Mouse (Mus musculus) C2C12 (cell line): ENCODE results near the gene Klrb1c. TPM values are rescaled to one million over a fixed set of nuclear protein-coding genes. Genes with fewer than 3 reads are reported as not detected.
"Not testable (repeated sequence)": the region's sequence is repeated elsewhere in the genome, so short reads cannot be mapped to it uniquely, and the experiment has no call there.

Source experiments
- H3K27me3 ChIP-seq: one replicate; pipeline ENCODE4 v1.6.1; 2011; ENCODE audit not compliant: control insufficient read depth, insufficient read depth, insufficient read length
- H3K36me3 ChIP-seq: one replicate; pipeline ENCODE4 v1.6.1; 2011; ENCODE audit not compliant: control insufficient read depth, insufficient read depth
- H3K4me3 ChIP-seq: one replicate; pipeline ENCODE4 v1.5.1; 2011; ENCODE audit warnings: mild to moderate bottlenecking, control low read depth; ENCODE audit not compliant: poor library complexity, insufficient read depth, severe bottlenecking
- H3K79me2 ChIP-seq: one replicate; pipeline ENCODE4 v1.6.1; 2011; ENCODE audit not compliant: control insufficient read depth, insufficient read depth
- H3K79me3 ChIP-seq: one replicate; pipeline ENCODE4 v1.6.1; 2011; ENCODE audit warnings: low read depth, control low read depth
- H3ac ChIP-seq: one replicate; pipeline ENCODE3; 2011; ENCODE audit warnings: low read depth; ENCODE audit not compliant: control insufficient read depth, insufficient read length
- CEBPB ChIP-seq: IDR thresholded peaks from one replicate; pipeline ENCODE4 v1.6.1; 2011; ENCODE audit warnings: low read depth, mild to moderate bottlenecking, control low read depth, moderate library complexity
- CTCF ChIP-seq: IDR thresholded peaks from one replicate; pipeline ENCODE4 v1.5.1; 2011; ENCODE audit not compliant: control insufficient read depth, insufficient read depth, insufficient read length
- FOSL1 ChIP-seq: IDR thresholded peaks from one replicate; pipeline ENCODE4 v1.8.0; 2011; ENCODE audit warnings: mild to moderate bottlenecking, low read length; ENCODE audit not compliant: poor library complexity, insufficient read depth, severe bottlenecking
- MAX ChIP-seq: IDR thresholded peaks from one replicate; pipeline ENCODE4 v1.6.1; 2011; ENCODE audit warnings: mild to moderate bottlenecking, control low read depth
- MYOD1 ChIP-seq: IDR thresholded peaks from one replicate; pipeline ENCODE4 v1.6.1; 2011; ENCODE audit warnings: low read depth; ENCODE audit not compliant: control insufficient read depth, insufficient read length
- MYOG ChIP-seq: IDR thresholded peaks from one replicate; pipeline ENCODE4 v1.6.1; 2011; ENCODE audit not compliant: control insufficient read depth, insufficient read length; ENCODE audit errors: extremely low read depth
- USF1 ChIP-seq: IDR thresholded peaks from one replicate; pipeline ENCODE4 v1.6.1; 2011; ENCODE audit warnings: low read depth, mild to moderate bottlenecking, control low read depth, moderate library complexity
- polyA plus RNA-seq: library from polyadenylated mRNA; unstranded; fragments of >200 nt; fragmentation: generic; extraction: Trizol; gene quantifications from one replicate; pipeline ENCODE4 v1.2.1, GENCODE M21; 2012; ENCODE audit warnings: missing spikeins

Gene Klrb1c
- polyA plus RNA-seq, 1 experiment, result not detected

DNA sequence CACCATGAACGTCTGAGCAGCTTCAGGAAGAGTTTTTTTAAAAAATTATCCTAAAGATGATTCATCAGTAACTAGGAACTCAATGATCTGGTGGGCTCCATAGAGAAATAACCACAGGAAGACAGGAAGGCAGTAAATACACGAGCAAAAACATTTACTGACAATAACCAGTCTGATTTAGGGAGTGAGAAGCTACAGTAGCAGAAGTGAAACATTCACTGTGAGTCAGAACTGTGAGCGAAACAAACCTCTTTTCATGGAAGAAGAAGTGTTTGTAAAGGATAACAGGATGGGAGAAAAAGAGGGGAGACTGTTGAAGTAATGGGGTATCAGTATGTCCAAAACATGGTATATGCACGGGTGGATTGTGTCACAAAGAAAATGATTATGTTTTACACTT is 40.8 kb upstream of the Klrb1c start:
- TF ChIP-seq MYOG (no peak), FOSL1 (no peak)
- Histone ChIP-seq H3K4me3 (no peak overlapping the region), H3K27me3 (no peaks in the 10 kb centered on the region), H3ac (no peak overlapping the region), H3K36me3 (no peaks in the 10 kb centered on the region), H3K79me2 (no peaks in the 10 kb centered on the region), H3K79me3 (no peaks in the 10 kb centered on the region)

DNA sequence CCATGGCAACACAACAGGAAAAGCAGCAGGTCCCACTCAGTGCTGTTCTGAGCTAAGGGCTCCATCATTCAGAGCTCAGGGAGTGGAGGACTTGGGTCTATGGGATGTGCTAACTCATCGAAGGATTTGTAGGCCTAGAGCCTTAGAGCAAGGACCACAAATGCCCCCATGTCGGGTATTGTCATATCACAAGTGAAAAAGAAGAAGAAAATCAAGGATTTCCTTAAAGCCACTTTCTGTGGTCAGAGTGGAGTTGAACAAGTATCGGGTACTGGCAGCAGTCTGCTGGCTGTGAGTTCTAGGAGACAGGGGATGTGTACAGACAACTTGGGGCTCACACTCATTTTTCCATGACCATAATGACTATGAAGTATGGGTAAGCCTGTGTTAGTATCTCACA is 37.8 kb upstream of the Klrb1c start:
- Histone ChIP-seq H3K79me2 (no peaks in the 10 kb centered on the region), H3ac (no peak overlapping the region), H3K4me3 (no peak overlapping the region), H3K79me3 (no peaks in the 10 kb centered on the region), H3K36me3 (no peaks in the 10 kb centered on the region), H3K27me3 (no peaks in the 10 kb centered on the region)
- no peak for TF ChIP-seq MYOG
- no peak for TF ChIP-seq MYOD1
- TF ChIP-seq FOSL1, result no peak
- no peak for TF ChIP-seq USF1
- TF ChIP-seq MAX, result no peak
- no peak for TF ChIP-seq CEBPB
- no peak for TF ChIP-seq CTCF

DNA sequence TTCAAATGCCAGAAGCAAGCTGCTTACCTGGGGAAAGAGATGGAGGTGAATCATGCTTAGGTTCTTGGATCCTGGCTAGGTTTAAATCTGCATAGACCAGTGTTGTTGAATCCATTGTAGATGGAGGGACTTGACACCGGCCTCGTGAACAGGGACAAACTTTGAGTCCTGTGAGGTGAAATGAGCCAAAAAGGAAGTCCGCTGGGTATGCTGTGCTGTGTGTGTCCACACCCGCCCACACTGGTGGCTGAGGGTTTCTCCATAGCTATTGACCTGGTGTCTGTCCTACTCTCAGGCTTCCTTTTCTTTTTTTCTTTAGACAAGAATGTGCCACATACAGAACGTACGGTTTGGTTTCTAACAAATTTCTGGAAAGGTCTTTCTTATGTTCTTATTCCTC is 37.1 kb upstream of the Klrb1c start, which contains the start of the genes Gm44511 and Klrb1b:
TSS of gene Gm44511 (minus strand) at position 184 of the 400 bp plus-strand sequence.
TSS of gene Klrb1b (minus strand) at position 200 of the 400 bp plus-strand sequence.
- Histone ChIP-seq H3ac (no peak within 1 kb of the TSS), H3K4me3 (no peak within 1 kb of the TSS), H3K79me2 (no peaks in the 10 kb centered on the region), H3K36me3 (no peaks in the 10 kb centered on the region), H3K79me3 (no peaks in the 10 kb centered on the region), H3K27me3 (no peaks in the 10 kb centered on the region)
- TF ChIP-seq USF1, result no peak
- no peak for TF ChIP-seq MYOG
- no peak for TF ChIP-seq MYOD1
- no peak for TF ChIP-seq CTCF
- TF ChIP-seq CEBPB, result no peak
- no peak for TF ChIP-seq FOSL1
- no peak for TF ChIP-seq MAX

DNA sequence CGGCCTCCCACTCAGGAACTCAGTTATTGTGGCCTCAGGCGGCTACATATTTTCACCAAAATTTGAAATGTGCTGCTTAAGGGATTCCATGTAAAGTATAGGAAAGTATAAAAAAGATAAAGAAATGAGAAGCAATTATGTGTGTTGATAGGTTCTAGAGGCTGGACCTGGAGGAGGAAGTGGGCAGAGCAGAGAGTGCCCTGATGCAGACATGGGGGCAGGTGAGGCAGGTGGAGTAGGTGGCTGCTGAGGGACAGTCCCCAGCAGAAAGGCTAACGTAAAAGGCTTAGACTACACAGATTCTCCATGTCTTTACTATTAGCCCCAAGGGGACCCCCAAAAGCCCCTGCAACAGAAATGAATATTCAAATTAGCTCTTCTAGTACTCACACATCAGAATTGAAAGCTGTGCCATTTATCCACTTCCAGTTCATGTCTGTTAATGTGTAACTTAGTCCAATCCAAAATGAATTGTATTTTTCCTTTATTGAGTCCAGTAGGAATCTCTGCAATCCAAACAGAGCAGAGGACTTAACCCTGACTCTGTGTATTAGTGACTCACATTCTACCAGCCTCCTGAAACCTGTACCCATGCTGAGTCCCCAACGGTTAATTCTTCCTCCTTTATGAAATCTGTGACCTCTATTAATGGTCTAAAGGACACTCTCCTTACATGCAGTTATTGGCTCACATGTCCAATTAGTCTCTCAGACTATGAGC is 29.2 kb upstream of the Klrb1c start:
- Histone ChIP-seq H3K4me3 (no peak overlapping the region), H3ac (no peak overlapping the region), H3K27me3 (no peaks in the 10 kb centered on the region), H3K79me2 (no peaks in the 10 kb centered on the region), H3K79me3 (no peaks in the 10 kb centered on the region), H3K36me3 (no peaks in the 10 kb centered on the region)
- TF ChIP-seq CEBPB (no peak), MAX (no peak), MYOD1 (no peak), USF1 (no peak), CTCF (no peak), FOSL1 (no peak), MYOG (no peak)

DNA sequence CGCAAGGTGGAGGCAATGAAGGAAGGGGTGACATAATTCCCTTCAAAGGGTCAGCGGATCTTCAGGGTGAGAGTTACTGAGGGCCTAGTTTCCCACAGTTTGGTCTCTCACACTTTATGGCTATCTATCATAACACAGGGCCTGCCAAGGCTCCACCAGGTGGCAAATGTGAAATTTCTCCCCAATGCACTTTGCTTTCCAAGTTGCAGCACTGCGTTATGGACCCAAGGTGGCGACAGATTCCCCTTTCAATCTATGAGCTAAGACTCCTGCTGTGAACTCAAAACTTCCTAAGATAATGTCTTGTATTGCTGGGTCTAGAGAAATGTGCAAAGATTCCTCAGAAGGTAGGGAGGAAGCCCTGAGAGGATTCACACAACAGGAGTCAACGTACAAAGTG is 19.5 kb upstream of the Klrb1c start:
- Histone ChIP-seq H3K36me3 (no peaks in the 10 kb centered on the region), H3K27me3 (no peaks in the 10 kb centered on the region), H3ac (no peak overlapping the region), H3K79me2 (no peaks in the 10 kb centered on the region), H3K79me3 (no peaks in the 10 kb centered on the region), H3K4me3 (no peak overlapping the region)
- TF ChIP-seq CTCF (no peak), CEBPB (no peak), MYOD1 (no peak), USF1 (no peak), FOSL1 (no peak), MYOG (no peak), MAX (no peak)

DNA sequence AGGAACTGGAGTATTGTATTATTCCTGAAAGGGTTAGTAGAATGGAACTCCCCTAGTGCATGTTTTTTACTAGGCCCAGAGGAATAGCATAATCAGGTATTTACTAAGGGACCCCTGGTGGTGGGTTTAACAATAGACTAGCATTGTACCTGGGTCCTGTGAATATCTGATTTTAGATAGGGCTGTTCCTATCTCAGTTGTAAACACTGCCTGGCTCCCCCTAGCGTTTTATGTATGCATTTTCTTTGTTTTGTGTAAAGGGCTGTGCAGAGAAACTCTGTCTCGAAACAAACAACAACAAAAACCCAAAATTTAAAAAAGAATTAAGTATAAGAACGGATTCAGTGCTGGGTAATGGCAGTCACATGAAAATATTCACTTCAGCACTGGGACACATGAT is 18.0 kb upstream of the Klrb1c start:
- Histone ChIP-seq H3K79me3 (no peaks in the 10 kb centered on the region), H3K4me3 (no peak overlapping the region), H3K36me3 (no peaks in the 10 kb centered on the region), H3ac (no peak overlapping the region), H3K27me3 (no peaks in the 10 kb centered on the region), H3K79me2 (no peaks in the 10 kb centered on the region)
- TF ChIP-seq MYOG (no peak), MAX (no peak), CTCF (no peak), MYOD1 (no peak), FOSL1 (no peak), USF1 (no peak), CEBPB (no peak)

DNA sequence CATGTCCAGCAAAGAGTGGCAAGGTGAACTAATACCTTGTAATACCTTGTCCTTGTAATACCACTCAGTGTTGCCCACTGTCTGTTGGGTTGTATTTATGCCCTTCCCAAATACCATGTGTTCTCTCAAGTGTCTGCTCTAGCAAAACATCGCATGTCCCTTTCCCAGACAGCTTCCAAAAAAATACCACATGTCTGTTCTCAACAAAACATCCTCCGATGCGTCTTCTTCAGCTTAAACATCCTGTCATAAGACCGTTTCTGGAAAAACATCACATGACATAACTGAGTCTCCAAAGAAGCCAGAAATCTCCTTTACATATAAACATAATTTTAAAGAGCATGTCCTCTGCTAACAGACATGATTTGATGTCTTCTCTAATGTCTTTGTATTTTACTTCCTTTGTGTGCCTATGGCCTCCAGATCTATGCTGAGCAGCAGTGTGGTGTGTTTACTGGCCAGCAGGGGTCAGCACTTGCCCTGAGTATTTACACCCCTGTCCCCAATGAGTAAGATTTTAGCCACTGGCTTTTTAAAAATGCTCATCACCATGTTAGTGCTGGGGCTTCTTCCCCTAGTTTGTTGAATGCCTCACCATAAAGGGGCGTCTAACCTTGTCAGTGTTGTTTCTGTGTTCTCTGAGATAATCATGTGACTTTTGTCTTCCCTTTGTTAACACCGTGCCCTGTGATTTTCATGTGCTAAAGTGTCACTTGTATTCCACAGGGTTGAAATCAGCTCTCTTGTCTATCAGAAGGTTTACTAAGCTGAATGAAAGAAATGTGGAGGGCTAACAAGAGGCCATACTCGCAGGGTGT is 16.0 kb upstream of the Klrb1c start:
- not testable (repeated sequence) for H3K4me3 ChIP-seq, H3K36me3 ChIP-seq, H3K79me3 ChIP-seq, H3K79me2 ChIP-seq, H3K27me3 ChIP-seq, H3ac ChIP-seq
